Mouse (Mus musculus) forebrain, embryonic 15.5 days (tissue): ENCODE measurements around the gene Thumpd2. TPM values are rescaled to one million over a fixed set of nuclear protein-coding genes. Genes with fewer than 3 reads are reported as not detected.

Experiments
- ATAC-seq: fragments of 200-750 bp; cut with Nextera tagmentation; replicated peaks from 2 replicates; pipeline ENCODE4 v1.8.0; 2017; ENCODE audit warnings: mild to moderate bottlenecking, moderate TSS enrichment, moderate library complexity
- H3K27ac ChIP-seq: fragments of 300-500 bp; sonication (generic); replicated peaks from 2 replicates; pipeline ENCODE4 v1.5.1; 2015; ENCODE audit warnings: mild to moderate bottlenecking, inconsistent platforms
- H3K27me3 ChIP-seq: fragments of 300-500 bp; sonication (generic); 2 replicates; pipeline ENCODE4 v1.6.1; 2015; ENCODE audit warnings: inconsistent platforms
- H3K36me3 ChIP-seq: fragments of 300-500 bp; sonication (generic); 2 replicates; pipeline ENCODE4 v1.6.1; 2015; ENCODE audit warnings: mild to moderate bottlenecking, inconsistent platforms
- H3K4me1 ChIP-seq: fragments of 300-500 bp; sonication (generic); 2 replicates; pipeline ENCODE4 v1.6.1; 2015; ENCODE audit warnings: inconsistent platforms
- H3K4me2 ChIP-seq: fragments of 300-500 bp; sonication (generic); replicated peaks from 2 replicates; pipeline ENCODE4 v1.6.1; 2015; ENCODE audit warnings: mild to moderate bottlenecking, inconsistent platforms
- H3K4me3 ChIP-seq: fragments of 300-500 bp; sonication (generic); 2 replicates; pipeline ENCODE4 v1.5.1; 2015; ENCODE audit warnings: mild to moderate bottlenecking, inconsistent platforms
- H3K9ac ChIP-seq: fragments of 300-500 bp; sonication (generic); replicated peaks from 2 replicates; pipeline ENCODE4 v1.6.1; 2015; ENCODE audit warnings: mild to moderate bottlenecking, inconsistent platforms
- H3K9me3 ChIP-seq: fragments of 300-500 bp; sonication (generic); 2 replicates; pipeline ENCODE4 v1.6.1; 2016; ENCODE audit warnings: inconsistent platforms
- WGBS: fragments of 180-500 bp; shearing (Covaris S2); methylation state at CpG from one replicate; pipeline ENCODE4 v1.1.7; 2015; ENCODE audit warnings: mixed read lengths; 5-methylcytosine and 5-hydroxymethylcytosine counted together
- polyA plus RNA-seq: library from polyadenylated mRNA; unstranded; fragments of >200 nt; fragmentation: Nextera tagmentation; extraction: Ambion mirVana; gene quantifications from 2 replicates; pipeline ENCODE4 v1.2.1, GENCODE M21; 2015

The Thumpd2 gene
- polyA plus RNA-seq, 1 experiment from 2014 or later = 11.4 TPM

- no peak overlapping the region for H3K9ac ChIP-seq
- no peak overlapping the region for H3K4me3 ChIP-seq
- no peaks in the 10 kb centered on the region for H3K27me3 ChIP-seq
- H3K27ac ChIP-seq = no peak overlapping the region
- H3K9me3 ChIP-seq = no peaks in the 10 kb centered on the region
- H3K4me2 ChIP-seq = no peak overlapping the region
- ATAC-seq = no peak; the same call in 1 of the 2 replicates
- H3K4me1 ChIP-seq = no peaks in the 10 kb centered on the region
- 88% methylated on average over 6 of the region's 6 CpGs for WGBS
- peaks cover 11% of the 10 kb centered on the region; the same call in 1 of the 2 replicates for H3K36me3 ChIP-seq
Observed at GRCm38 (mm10) chr17:81027331-81027730, 37.6 kb downstream of the Thumpd2 start.

GRCm38 (mm10) chr17:81017132-81017531, 47.8 kb downstream of the Thumpd2 start:
- Histone ChIP-seq H3K4me3 (no peak overlapping the region), H3K9ac (no peak overlapping the region), H3K4me1 (peaks cover 9% of the 10 kb centered on the region; the same call in 1 of the 2 replicates), H3K9me3 (no peaks in the 10 kb centered on the region), H3K36me3 (no peaks in the 10 kb centered on the region), H3K27ac (no peak overlapping the region), H3K27me3 (no peaks in the 10 kb centered on the region), H3K4me2 (no peak overlapping the region)
- ATAC-seq = peak; percentile 66
- 46% methylated on average over 1 of the region's 1 CpGs for WGBS

- peak; percentile 70 for ATAC-seq
- WGBS = 52% methylated on average over 4 of the region's 4 CpGs
Observed at GRCm38 (mm10) chr17:81015814-81016447, 49.0 kb downstream of the Thumpd2 start.

GRCm38 (mm10) chr17:81010844-81011685, 53.8 kb downstream of the Thumpd2 start:
- Histone ChIP-seq H3K4me2 (no peak overlapping the region), H3K9me3 (no peaks in the 10 kb centered on the region), H3K9ac (no peak overlapping the region), H3K27ac (peak overlapping the region; percentile 73), H3K36me3 (no peaks in the 10 kb centered on the region), H3K27me3 (no peaks in the 10 kb centered on the region), H3K4me1 (peaks cover 19% of the 10 kb centered on the region; the same call in 1 of the 2 replicates), H3K4me3 (no peak overlapping the region)
- ATAC-seq = peak; percentile 55
- 67% methylated on average over 18 of the region's 18 CpGs for WGBS

More at GRCm38 (mm10) chr17:81015814-81016447, 49.0 kb downstream of the Thumpd2 start:
- Histone ChIP-seq H3K4me1 (peaks cover 20% of the 10 kb centered on the region), H3K36me3 (no peaks in the 10 kb centered on the region), H3K27ac (no peak overlapping the region), H3K9me3 (no peaks in the 10 kb centered on the region), H3K27me3 (no peaks in the 10 kb centered on the region), H3K4me3 (no peak overlapping the region), H3K4me2 (no peak overlapping the region), H3K9ac (no peak overlapping the region)

GRCm38 (mm10) chr17:81010199-81010598, 54.7 kb downstream of the Thumpd2 start:
- H3K27ac ChIP-seq = peak overlapping the region; percentile 6; the same call in 1 of the 2 replicates
- ATAC-seq = 0 out of 2 replicates have a peak, but pooled peaks have one; percentile 2

GRCm38 (mm10) chr17:81009112-81009511, 55.8 kb downstream of the Thumpd2 start:
- H3K9me3 ChIP-seq = no peaks in the 10 kb centered on the region
- H3K27me3 ChIP-seq = no peaks in the 10 kb centered on the region
- no peak for ATAC-seq
- H3K4me1 ChIP-seq = peaks cover 29% of the 10 kb centered on the region
- 91% methylated on average over 10 of the region's 10 CpGs for WGBS
- no peak overlapping the region for H3K9ac ChIP-seq
- no peak overlapping the region for H3K4me3 ChIP-seq
- no peak overlapping the region for H3K4me2 ChIP-seq
- H3K27ac ChIP-seq = no peak overlapping the region
- no peaks in the 10 kb centered on the region for H3K36me3 ChIP-seq

More at GRCm38 (mm10) chr17:81010199-81010598, 54.7 kb downstream of the Thumpd2 start:
- Histone ChIP-seq H3K4me2 (no peak overlapping the region), H3K36me3 (no peaks in the 10 kb centered on the region), H3K9me3 (no peaks in the 10 kb centered on the region), H3K27me3 (no peaks in the 10 kb centered on the region), H3K9ac (no peak overlapping the region), H3K4me3 (no peak overlapping the region), H3K4me1 (peaks cover 23% of the 10 kb centered on the region)
- WGBS = 51% methylated on average over 3 of the region's 3 CpGs

- peaks cover 9% of the 10 kb centered on the region; the same call in 1 of the 2 replicates for H3K36me3 ChIP-seq
- peaks cover 15% of the 10 kb centered on the region for H3K4me1 ChIP-seq
- ATAC-seq = peak; percentile 20; the same call in 1 of the 2 replicates
- 23% methylated on average over 8 of the region's 8 CpGs for WGBS
- no peaks in the 10 kb centered on the region for H3K9me3 ChIP-seq
- H3K9ac ChIP-seq = no peak overlapping the region
- H3K27ac ChIP-seq = no peak overlapping the region
- no peak overlapping the region for H3K4me2 ChIP-seq
- no peaks in the 10 kb centered on the region for H3K27me3 ChIP-seq
- H3K4me3 ChIP-seq = no peak overlapping the region
Observed at GRCm38 (mm10) chr17:81005292-81005691, 59.6 kb downstream of the Thumpd2 start.

GRCm38 (mm10) chr17:81004454-81004853, 60.4 kb downstream of the Thumpd2 start:
- Histone ChIP-seq H3K27me3 (no peaks in the 10 kb centered on the region), H3K9me3 (no peaks in the 10 kb centered on the region), H3K4me2 (no peak overlapping the region), H3K27ac (no peak overlapping the region), H3K36me3 (peaks cover 9% of the 10 kb centered on the region; the same call in 1 of the 2 replicates), H3K4me3 (no peak overlapping the region), H3K4me1 (peaks cover 10% of the 10 kb centered on the region), H3K9ac (no peak overlapping the region)
- ATAC-seq = no peak
- WGBS = 81% methylated on average over 11 of the region's 11 CpGs

- 90% methylated on average over 5 of the region's 5 CpGs for WGBS
- Histone ChIP-seq H3K9ac (no peak overlapping the region), H3K27me3 (no peaks in the 10 kb centered on the region), H3K4me2 (no peak overlapping the region), H3K36me3 (peaks cover 9% of the 10 kb centered on the region; the same call in 1 of the 2 replicates), H3K9me3 (no peaks in the 10 kb centered on the region), H3K4me1 (peaks cover 10% of the 10 kb centered on the region), H3K27ac (no peak overlapping the region), H3K4me3 (no peak overlapping the region)
- no peak for ATAC-seq
Observed at GRCm38 (mm10) chr17:81002130-81002529, 62.8 kb downstream of the Thumpd2 start.

GRCm38 (mm10) chr17:81001647-81002046, 63.2 kb downstream of the Thumpd2 start:
- Histone ChIP-seq H3K4me3 (no peak overlapping the region), H3K9me3 (no peaks in the 10 kb centered on the region), H3K27me3 (no peaks in the 10 kb centered on the region), H3K36me3 (peaks cover 9% of the 10 kb centered on the region; the same call in 1 of the 2 replicates), H3K9ac (no peak overlapping the region), H3K4me2 (no peak overlapping the region), H3K4me1 (peaks cover 10% of the 10 kb centered on the region), H3K27ac (no peak overlapping the region)
- ATAC-seq = no peak
- WGBS = 68% methylated on average over 4 of the region's 4 CpGs

- H3K4me1 ChIP-seq = peaks cover 10% of the 10 kb centered on the region
- H3K27me3 ChIP-seq = no peaks in the 10 kb centered on the region
- WGBS = 84% methylated on average over 12 of the region's 12 CpGs
- no peak overlapping the region for H3K27ac ChIP-seq
- no peaks in the 10 kb centered on the region for H3K9me3 ChIP-seq
- no peak overlapping the region for H3K4me2 ChIP-seq
- H3K36me3 ChIP-seq = peaks cover 16% of the 10 kb centered on the region; the same call in 1 of the 2 replicates
- H3K9ac ChIP-seq = no peak overlapping the region
- no peak for ATAC-seq
- no peak overlapping the region for H3K4me3 ChIP-seq
Observed at GRCm38 (mm10) chr17:81001010-81001409, 63.9 kb downstream of the Thumpd2 start.

- no peak for ATAC-seq
- no peak overlapping the region for H3K4me3 ChIP-seq
- H3K4me2 ChIP-seq = no peak overlapping the region
- H3K9ac ChIP-seq = no peak overlapping the region
- no peaks in the 10 kb centered on the region for H3K4me1 ChIP-seq
- H3K27ac ChIP-seq = no peak overlapping the region
- peaks cover 16% of the 10 kb centered on the region; the same call in 1 of the 2 replicates for H3K36me3 ChIP-seq
- H3K27me3 ChIP-seq = no peaks in the 10 kb centered on the region
- H3K9me3 ChIP-seq = no peaks in the 10 kb centered on the region
- 46% methylated on average over 6 of the region's 6 CpGs for WGBS
Observed at GRCm38 (mm10) chr17:80998958-80999357, 65.9 kb downstream of the Thumpd2 start.
